Mouse (Mus musculus): ENCODE measurements around the gene Pip4k2b. TPM values are rescaled to one million over a fixed set of nuclear protein-coding genes. Genes with fewer than 3 reads are reported as not detected.
A peak's percentile ranks its signal among the peaks of the same experiment; 100 is the strongest.

The Pip4k2b gene
- polyA plus RNA-seq, 1 experiment: 17.6 TPM

DNA sequence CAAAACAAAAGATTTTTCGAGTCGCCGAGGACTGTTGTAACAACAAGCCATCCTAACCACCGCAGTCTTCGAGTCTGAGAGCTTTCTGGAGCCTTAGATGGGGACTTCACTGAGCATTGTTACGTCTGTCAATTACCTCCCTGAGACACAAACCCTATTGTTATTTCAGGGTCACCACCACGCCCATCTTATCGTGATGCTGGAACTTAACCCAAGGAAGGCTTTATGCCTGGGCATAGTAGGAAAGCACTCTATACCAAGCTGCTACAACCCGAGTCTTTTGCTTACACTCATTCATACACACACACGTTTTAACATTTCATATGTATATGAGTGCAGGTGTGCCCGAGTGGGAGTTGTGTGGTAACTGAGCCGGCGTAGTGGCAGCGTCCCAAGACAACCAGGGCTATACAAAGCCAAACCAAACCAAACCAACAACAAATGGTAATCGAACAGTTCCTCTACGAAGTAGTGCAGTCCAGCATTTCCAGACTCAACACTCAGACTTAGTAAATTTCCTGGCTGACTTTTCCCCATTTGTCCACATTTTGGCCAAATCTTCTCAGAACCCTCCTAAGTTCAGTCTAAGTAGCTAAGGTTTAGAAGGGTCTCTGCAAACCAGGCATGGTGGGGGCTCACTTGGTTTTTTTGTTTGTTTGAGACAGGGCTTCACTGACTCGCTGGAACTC is 31.4 kb upstream of the Pip4k2b start, which contains the start of gene 1700001P01Rik:
1700001P01Rik (minus strand) TSS at position 111 of the 689 bp plus-strand sequence.
- Histone ChIP-seq H3K27me3 (ENCODE audit: control insufficient read depth, insufficient read depth, low read length) (no peaks in the 10 kb centered on the region), H3K27ac (ENCODE audit: insufficient read depth, low read length) (no peak within 1 kb of the TSS), H3K4me1 (ENCODE audit: control insufficient read depth, insufficient read depth, insufficient read length) (peaks cover 6% of the 10 kb centered on the region; the same call in 1 of the 2 replicates), H3K36me3 (ENCODE audit: control insufficient read depth, insufficient read depth, low read length) (peaks cover 33% of the 10 kb centered on the region), H3K4me3 (ENCODE audit: extremely low read depth, insufficient read depth, insufficient read length) (no peak within 1 kb of the TSS)
- 80% methylated on average over 17 of the region's 17 CpGs for whole genome bisulfite sequencing
- DNase-seq (ENCODE audit: low read depth in 1 of 2, low spot score in 2 of 2): no peak
- TF ChIP-seq CTCF (IDR thresholded peaks at IDR 0.05; ENCODE audit: extremely low read depth, insufficient read depth, insufficient read length, insufficient replicate concordance) (no peak), POLR2A (IDR thresholded peaks at IDR 0.05; ENCODE audit: low read depth, low read length) (no peak)

DNA sequence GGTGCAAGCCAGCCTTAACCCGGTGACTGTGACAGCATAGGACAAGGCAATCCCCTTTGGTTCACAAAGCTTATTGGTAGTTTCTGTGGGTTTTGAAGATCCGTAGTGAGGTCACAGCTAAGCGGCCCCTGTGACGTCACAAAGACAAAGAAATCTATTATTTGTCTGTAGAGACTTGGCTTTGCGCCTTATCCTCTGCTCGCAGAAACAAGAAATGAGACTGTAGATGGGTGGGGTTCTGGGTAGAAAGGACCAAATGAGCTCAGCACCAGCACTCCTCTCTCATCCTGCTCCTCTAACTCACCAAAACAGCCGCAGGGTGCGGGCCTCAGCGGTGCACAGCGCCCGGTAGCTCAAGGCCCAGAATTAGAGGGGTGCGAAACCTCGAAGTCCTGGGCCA is 30.7 kb upstream of the Pip4k2b start:
- no peak for DNase-seq (ENCODE audit: low read depth in 1 of 2, low spot score in 2 of 2)
- H3K27me3 ChIP-seq (ENCODE audit: control insufficient read depth, insufficient read depth, low read length): no peaks in the 10 kb centered on the region
- no peak overlapping the region for H3K27ac ChIP-seq (ENCODE audit: insufficient read depth, low read length)
- peaks cover 26% of the 10 kb centered on the region for H3K36me3 ChIP-seq (ENCODE audit: control insufficient read depth, insufficient read depth, low read length)
- no peak overlapping the region for H3K4me3 ChIP-seq (ENCODE audit: extremely low read depth, insufficient read depth, insufficient read length)
- TF ChIP-seq CTCF (IDR thresholded peaks at IDR 0.05; ENCODE audit: extremely low read depth, insufficient read depth, insufficient read length, insufficient replicate concordance) (no peak), POLR2A (IDR thresholded peaks at IDR 0.05; ENCODE audit: low read depth, low read length) (no peak)
- H3K4me1 ChIP-seq (ENCODE audit: control insufficient read depth, insufficient read depth, insufficient read length): no peaks in the 10 kb centered on the region
- 89% methylated on average over 13 of the region's 13 CpGs for WGBS

- no peak overlapping the region for H3K27ac ChIP-seq (ENCODE audit: insufficient read depth, low read length)
- H3K36me3 ChIP-seq (ENCODE audit: control insufficient read depth, insufficient read depth, low read length): 0 out of 2 replicates have a peak, but pooled peaks cover 4% of the 10 kb centered on the region
- H3K4me1 ChIP-seq (ENCODE audit: control insufficient read depth, insufficient read depth, insufficient read length): no peaks in the 10 kb centered on the region
- H3K27me3 ChIP-seq (ENCODE audit: control insufficient read depth, insufficient read depth, low read length): no peaks in the 10 kb centered on the region
- no peak for DNase-seq (ENCODE audit: low read depth in 1 of 2, low spot score in 2 of 2)
- no peak overlapping the region for H3K4me3 ChIP-seq (ENCODE audit: extremely low read depth, insufficient read depth, insufficient read length)
- WGBS: 77% methylated on average over 14 of the region's 14 CpGs
- TF ChIP-seq CTCF (IDR thresholded peaks at IDR 0.05; ENCODE audit: extremely low read depth, insufficient read depth, insufficient read length, insufficient replicate concordance) (no peak), POLR2A (IDR thresholded peaks at IDR 0.05; ENCODE audit: low read depth, low read length) (no peak)
Measured at GRCm38 (mm10) chr11:97771410-97771809, 26.9 kb upstream of the Pip4k2b start.

DNA sequence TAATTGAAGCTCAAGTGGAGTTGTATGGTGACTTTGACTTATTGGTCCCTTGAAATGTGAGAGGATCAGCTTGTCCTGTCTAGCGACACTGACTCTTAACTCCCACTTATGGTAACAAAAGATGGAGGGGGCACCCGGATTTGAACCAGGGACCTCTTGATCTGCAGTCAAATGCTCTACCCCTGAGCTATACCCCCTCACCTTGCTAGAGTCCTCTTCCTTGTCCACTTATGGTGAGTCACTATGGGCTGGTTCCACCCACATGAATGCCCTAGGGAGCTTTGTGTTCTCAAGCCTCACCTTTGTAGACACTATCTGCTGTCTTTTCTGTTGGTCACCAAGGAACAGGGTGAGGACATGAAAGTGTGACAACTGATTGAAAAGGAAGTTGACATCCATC is 25.2 kb upstream of the Pip4k2b start:
- no peak overlapping the region for H3K27ac ChIP-seq (ENCODE audit: insufficient read depth, low read length)
- no peaks in the 10 kb centered on the region for H3K36me3 ChIP-seq (ENCODE audit: control insufficient read depth, insufficient read depth, low read length)
- H3K4me1 ChIP-seq (ENCODE audit: control insufficient read depth, insufficient read depth, insufficient read length): peaks cover 4% of the 10 kb centered on the region; the same call in 1 of the 2 replicates
- 38% methylated on average over 2 of the region's 2 CpGs for WGBS
- no peaks in the 10 kb centered on the region for H3K27me3 ChIP-seq (ENCODE audit: control insufficient read depth, insufficient read depth, low read length)
- no peak for DNase-seq (ENCODE audit: low read depth in 1 of 2, low spot score in 2 of 2)
- TF ChIP-seq CTCF (IDR thresholded peaks at IDR 0.05; ENCODE audit: extremely low read depth, insufficient read depth, insufficient read length, insufficient replicate concordance) (no peak), POLR2A (IDR thresholded peaks at IDR 0.05; ENCODE audit: low read depth, low read length) (no peak)
- H3K4me3 ChIP-seq (ENCODE audit: extremely low read depth, insufficient read depth, insufficient read length): no peak overlapping the region

- TF ChIP-seq CTCF (IDR thresholded peaks at IDR 0.05; ENCODE audit: extremely low read depth, insufficient read depth, insufficient read length, insufficient replicate concordance): no peak
- TF ChIP-seq POLR2A (IDR thresholded peaks at IDR 0.05; ENCODE audit: low read depth, low read length): peak; percentile 50
- Histone ChIP-seq H3K27ac (ENCODE audit: insufficient read depth, low read length) (peak within 1 kb of the TSS; percentile 87), H3K27me3 (ENCODE audit: control insufficient read depth, insufficient read depth, low read length) (no peaks in the 10 kb centered on the region), H3K4me1 (ENCODE audit: control insufficient read depth, insufficient read depth, insufficient read length) (peaks cover 4% of the 10 kb centered on the region; the same call in 1 of the 2 replicates), H3K36me3 (ENCODE audit: control insufficient read depth, insufficient read depth, low read length) (peaks cover 16% of the 10 kb centered on the region), H3K4me3 (ENCODE audit: extremely low read depth, insufficient read depth, insufficient read length) (peak within 1 kb of the TSS; percentile 63)
- DNase-seq (ENCODE audit: low read depth in 1 of 2, low spot score in 2 of 2): peak; percentile 88 to 94
- WGBS: under 1% methylated on average over 38 of the region's 38 CpGs
Measured at GRCm38 (mm10) chr11:97766154-97766881, 21.8 kb upstream of the Pip4k2b start, which contains the start of gene Cwc25. Cwc25 (minus strand) TSS chr11:97766556.

DNA sequence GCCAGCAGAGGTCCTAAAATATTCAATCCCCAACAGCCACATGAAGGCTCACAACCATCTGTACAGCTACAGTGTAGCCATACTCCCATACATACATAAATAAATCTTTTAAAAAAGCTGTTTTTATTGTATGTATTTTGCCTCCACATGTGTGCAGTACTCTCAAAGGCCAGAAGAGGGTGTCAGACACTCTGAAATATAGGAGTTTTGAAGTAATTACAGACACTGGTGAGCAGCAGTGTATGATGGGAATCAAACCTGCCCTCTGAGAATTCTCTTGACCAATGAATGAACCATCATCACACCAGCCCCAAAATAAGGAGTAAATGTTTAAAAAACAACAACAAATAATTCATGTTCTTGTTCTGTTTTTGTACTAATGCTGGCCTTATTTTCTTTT is 17.1 kb upstream of the Pip4k2b start:
- Histone ChIP-seq H3K27ac (ENCODE audit: insufficient read depth, low read length) (no peak overlapping the region), H3K4me1 (ENCODE audit: control insufficient read depth, insufficient read depth, insufficient read length) (peaks cover 4% of the 10 kb centered on the region; the same call in 1 of the 2 replicates), H3K36me3 (ENCODE audit: control insufficient read depth, insufficient read depth, low read length) (peaks cover 29% of the 10 kb centered on the region), H3K27me3 (ENCODE audit: control insufficient read depth, insufficient read depth, low read length) (no peaks in the 10 kb centered on the region), H3K4me3 (ENCODE audit: extremely low read depth, insufficient read depth, insufficient read length) (no peak overlapping the region)
- DNase-seq (ENCODE audit: low read depth in 1 of 2, low spot score in 2 of 2): no peak
- TF ChIP-seq CTCF (IDR thresholded peaks at IDR 0.05; ENCODE audit: extremely low read depth, insufficient read depth, insufficient read length, insufficient replicate concordance) (no peak), POLR2A (IDR thresholded peaks at IDR 0.05; ENCODE audit: low read depth, low read length) (no peak)
